Mouse (Mus musculus) left cerebral cortex, adult 11 months (tissue): ENCODE measurements around the gene Pclo.
"Not testable (repeated sequence)": the region's sequence is repeated elsewhere in the genome, so short reads cannot be mapped to it uniquely, and the experiment has no call there.

Experiments
- DNase-seq: peaks from one replicate; pipeline ENCODE4 v3.0.0; 2022; ENCODE audit warnings: low spot score

Gene Pclo

GRCm38 (mm10) chr5:14514631-14515523 is at the start of gene Pclo:
Pclo (plus strand) TSS chr5:14514918.
- peak; percentile 92 for DNase-seq

GRCm38 (mm10) chr5:14494431-14494830 is 20.3 kb upstream of the Pclo start:
- DNase-seq = not testable (repeated sequence)

- DNase-seq = no peak
Observed at GRCm38 (mm10) chr5:14508522-14508921, 6.2 kb upstream of the Pclo start.

- DNase-seq = no peak
Observed at GRCm38 (mm10) chr5:14509621-14510020, 5.1 kb upstream of the Pclo start.

GRCm38 (mm10) chr5:14518131-14518832 is 3.6 kb downstream of the Pclo start:
- no peak for DNase-seq

GRCm38 (mm10) chr5:14522006-14522405 is 7.3 kb downstream of the Pclo start:
- no peak for DNase-seq

GRCm38 (mm10) chr5:14526038-14526437 is 11.3 kb downstream of the Pclo start:
- no peak for DNase-seq

- DNase-seq = no peak
Observed at GRCm38 (mm10) chr5:14527796-14528195, 13.1 kb downstream of the Pclo start.

- DNase-seq = no peak
Observed at GRCm38 (mm10) chr5:14531906-14532305, 17.2 kb downstream of the Pclo start.

- no peak for DNase-seq
Observed at GRCm38 (mm10) chr5:14539346-14539745, 24.6 kb downstream of the Pclo start.

- no peak for DNase-seq
Observed at GRCm38 (mm10) chr5:14539961-14540627, 25.4 kb downstream of the Pclo start.

- no peak for DNase-seq
Observed at GRCm38 (mm10) chr5:14575626-14576025, 60.9 kb downstream of the Pclo start.

- no peak for DNase-seq
Observed at GRCm38 (mm10) chr5:14591479-14591878, 76.8 kb downstream of the Pclo start.

GRCm38 (mm10) chr5:14595426-14596013 is 80.8 kb downstream of the Pclo start:
- DNase-seq = no peak

- DNase-seq = no peak
Observed at GRCm38 (mm10) chr5:14608318-14608717, 93.6 kb downstream of the Pclo start.

- DNase-seq = no peak
Observed at GRCm38 (mm10) chr5:14621146-14621545, 106.4 kb downstream of the Pclo start.

- DNase-seq = no peak
Observed at GRCm38 (mm10) chr5:14623360-14623759, 108.6 kb downstream of the Pclo start.

- DNase-seq = no peak
Observed at GRCm38 (mm10) chr5:14641260-14641659, 126.5 kb downstream of the Pclo start.

GRCm38 (mm10) chr5:14645856-14646255 is 131.1 kb downstream of the Pclo start:
- no peak for DNase-seq

GRCm38 (mm10) chr5:14660637-14661036 is 145.9 kb downstream of the Pclo start:
- no peak for DNase-seq

- no peak for DNase-seq
Observed at GRCm38 (mm10) chr5:14662180-14662579, 147.5 kb downstream of the Pclo start.

- no peak for DNase-seq
Observed at GRCm38 (mm10) chr5:14662603-14663002, 147.9 kb downstream of the Pclo start.
